Mouse (Mus musculus): Measurements from ENCODE around the gene B4galt5.
"Not testable (repeated sequence)": the region's sequence is repeated elsewhere in the genome, so short reads cannot be mapped to it uniquely, and the experiment has no call there.

B4galt5 gene

GRCm38 (mm10) chr2:167348376-167349282 is at the start of gene B4galt5:
Gene B4galt5, minus strand, starts transcription at chr2:167349183.
- no peak for DNase-seq (ENCODE audit: low spot score)

GRCm38 (mm10) chr2:167396420-167396819 is 47.4 kb upstream of the B4galt5 start:
- DNase-seq (ENCODE audit: low spot score), result not testable (repeated sequence)

- no peak for DNase-seq (ENCODE audit: low spot score)
Measured at GRCm38 (mm10) chr2:167394426-167394825, 45.4 kb upstream of the B4galt5 start.

- DNase-seq (ENCODE audit: low spot score), result no peak
Measured at GRCm38 (mm10) chr2:167386998-167387397, 38.0 kb upstream of the B4galt5 start.

- DNase-seq (ENCODE audit: low spot score), result no peak
Measured at GRCm38 (mm10) chr2:167386456-167386855, 37.5 kb upstream of the B4galt5 start.

GRCm38 (mm10) chr2:167383666-167384083 is 34.7 kb upstream of the B4galt5 start:
- no peak for DNase-seq (ENCODE audit: low spot score)

- DNase-seq (ENCODE audit: low spot score), result no peak
Measured at GRCm38 (mm10) chr2:167382389-167382788, 33.4 kb upstream of the B4galt5 start.

- no peak for DNase-seq (ENCODE audit: low spot score)
Measured at GRCm38 (mm10) chr2:167381596-167381995, 32.6 kb upstream of the B4galt5 start.

- DNase-seq (ENCODE audit: low spot score), result no peak
Measured at GRCm38 (mm10) chr2:167380615-167381285, 31.8 kb upstream of the B4galt5 start.

GRCm38 (mm10) chr2:167378972-167379371 is 30.0 kb upstream of the B4galt5 start:
- DNase-seq (ENCODE audit: low spot score), result no peak

- no peak for DNase-seq (ENCODE audit: low spot score)
Measured at GRCm38 (mm10) chr2:167377697-167378096, 28.7 kb upstream of the B4galt5 start.

- DNase-seq (ENCODE audit: low spot score), result no peak
Measured at GRCm38 (mm10) chr2:167376160-167376564, 27.2 kb upstream of the B4galt5 start.

GRCm38 (mm10) chr2:167375688-167376087 is 26.7 kb upstream of the B4galt5 start:
- DNase-seq (ENCODE audit: low spot score), result no peak

GRCm38 (mm10) chr2:167375135-167375534 is 26.2 kb upstream of the B4galt5 start:
- no peak for DNase-seq (ENCODE audit: low spot score)

- DNase-seq (ENCODE audit: low spot score), result no peak
Measured at GRCm38 (mm10) chr2:167374191-167374805, 25.3 kb upstream of the B4galt5 start.

- DNase-seq (ENCODE audit: low spot score), result no peak
Measured at GRCm38 (mm10) chr2:167373266-167373665, 24.3 kb upstream of the B4galt5 start.

- DNase-seq (ENCODE audit: low spot score), result no peak
Measured at GRCm38 (mm10) chr2:167371506-167371905, 22.5 kb upstream of the B4galt5 start.

- peak; percentile 81 for DNase-seq (ENCODE audit: low spot score)
Measured at GRCm38 (mm10) chr2:167368328-167368727, 19.3 kb upstream of the B4galt5 start.

- no peak for DNase-seq (ENCODE audit: low spot score)
Measured at GRCm38 (mm10) chr2:167367777-167368281, 18.8 kb upstream of the B4galt5 start.

- no peak for DNase-seq (ENCODE audit: low spot score)
Measured at GRCm38 (mm10) chr2:167367325-167367724, 18.3 kb upstream of the B4galt5 start.

- DNase-seq (ENCODE audit: low spot score), result no peak
Measured at GRCm38 (mm10) chr2:167365063-167365462, 16.1 kb upstream of the B4galt5 start.

GRCm38 (mm10) chr2:167363272-167364045 is 14.5 kb upstream of the B4galt5 start:
- no peak for DNase-seq (ENCODE audit: low spot score)

Measured in lung, postnatal 25 days (tissue).